Mouse (Mus musculus) neural tube, embryonic 14.5 days (tissue): ENCODE data around the gene Dlg2. TPM values are rescaled to one million over a fixed set of nuclear protein-coding genes. Genes with fewer than 3 reads are reported as not detected.

ENCODE experiments used
- ATAC-seq: fragments of 200-750 bp; cut with Nextera tagmentation; 2 replicates; pipeline ENCODE4 v1.8.0; 2017; ENCODE audit warnings: low read depth, mild to moderate bottlenecking, moderate TSS enrichment, moderate library complexity
- H3K27ac ChIP-seq: fragments of 300-500 bp; sonication (generic); 2 replicates; pipeline ENCODE4 v1.5.1; 2014; ENCODE audit warnings: low read depth, mild to moderate bottlenecking, control low read depth, low read length, moderate library complexity, mixed read lengths
- H3K27me3 ChIP-seq: fragments of 300-500 bp; sonication (generic); 2 replicates; pipeline ENCODE4 v1.6.1; 2014; ENCODE audit warnings: low read length; ENCODE audit not compliant: control insufficient read depth, insufficient read depth
- H3K36me3 ChIP-seq: fragments of 300-500 bp; sonication (generic); 2 replicates; pipeline ENCODE4 v1.6.1; 2014; ENCODE audit warnings: low read length, mixed read lengths; ENCODE audit not compliant: control insufficient read depth, insufficient read depth
- H3K4me1 ChIP-seq: fragments of 300-500 bp; sonication (generic); 2 replicates; pipeline ENCODE4 v1.6.1; 2014; ENCODE audit warnings: low read length; ENCODE audit not compliant: control insufficient read depth, insufficient read depth
- H3K4me2 ChIP-seq: fragments of 300-500 bp; sonication (generic); 2 replicates; pipeline ENCODE4 v1.6.1; 2014; ENCODE audit warnings: mild to moderate bottlenecking, low read depth, low read length, control low read depth
- H3K4me3 ChIP-seq: fragments of 300-500 bp; sonication (generic); 2 replicates; pipeline ENCODE4 v1.5.1; 2014; ENCODE audit warnings: low read depth, low read length, control low read depth, mixed read lengths
- H3K9ac ChIP-seq: fragments of 300-500 bp; sonication (generic); replicated peaks from 2 replicates; pipeline ENCODE4 v1.6.1; 2014; ENCODE audit warnings: low read depth, mild to moderate bottlenecking, control low read depth, low read length, mixed read lengths
- H3K9me3 ChIP-seq: fragments of 300-500 bp; sonication (generic); 2 replicates; pipeline ENCODE4 v1.6.1; 2016; ENCODE audit warnings: low read length; ENCODE audit not compliant: control insufficient read depth
- WGBS: fragments of 180-500 bp; shearing (Covaris S2); extraction: QIAGEN DNeasy Blood & Tissue Kit; methylation state at CpG from one replicate; pipeline ENCODE4 v1.1.7; 2014; 5-methylcytosine and 5-hydroxymethylcytosine counted together
- polyA plus RNA-seq: library from polyadenylated mRNA; unstranded; fragments of >200 nt; fragmentation: Nextera tagmentation; extraction: Ambion mirVana; gene quantifications from 2 replicates; pipeline ENCODE4 v1.2.1, GENCODE M21; 2014

The Dlg2 gene
- polyA plus RNA-seq, 1 experiment from 2014 or later, result 48.0 TPM

- H3K27me3 ChIP-seq, result no peaks in the 10 kb centered on the region
- ATAC-seq, result no peak; the same call in 1 of the 2 replicates
- no peak overlapping the region for H3K4me3 ChIP-seq
Measured at GRCm38 (mm10) chr7:92277629-92278028, 1801.2 kb downstream of the Dlg2 start.

DNA sequence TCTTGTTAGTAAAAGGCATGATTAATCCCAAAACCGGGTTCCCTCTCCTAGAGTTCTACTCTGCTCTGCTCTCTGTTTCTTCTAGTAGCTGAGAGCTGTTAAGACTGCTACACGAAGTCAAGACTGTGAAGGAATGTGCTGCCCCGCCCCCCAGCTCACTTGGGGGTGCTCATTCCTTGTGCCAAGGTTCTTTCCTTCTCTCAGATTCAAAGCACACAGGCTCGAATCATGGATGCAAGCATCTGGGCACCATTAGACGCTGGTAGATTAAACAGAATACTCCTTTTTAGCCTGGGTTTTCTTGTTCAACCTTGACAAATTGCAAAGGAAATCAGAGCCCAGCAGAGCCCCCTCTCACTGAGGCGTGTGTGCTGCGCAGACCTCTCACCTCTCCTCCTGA is 1804.5 kb downstream of the Dlg2 start:
- 25% methylated on average over 7 of the region's 7 CpGs for WGBS
- Histone ChIP-seq H3K36me3 (no peaks in the 10 kb centered on the region), H3K4me3 (no peak overlapping the region), H3K27ac (no peak overlapping the region), H3K9me3 (no peaks in the 10 kb centered on the region), H3K4me2 (no peak overlapping the region), H3K27me3 (no peaks in the 10 kb centered on the region), H3K9ac (no peak overlapping the region), H3K4me1 (peaks cover 8% of the 10 kb centered on the region)
- ATAC-seq, result peak; percentile 55; the same call in 1 of the 2 replicates

More at GRCm38 (mm10) chr7:92277629-92278028, 1801.2 kb downstream of the Dlg2 start:
- no peak overlapping the region for H3K9ac ChIP-seq
- no peaks in the 10 kb centered on the region for H3K9me3 ChIP-seq
- no peak overlapping the region for H3K27ac ChIP-seq
- H3K4me2 ChIP-seq, result no peak overlapping the region
- WGBS, result 61% methylated on average over 4 of the region's 4 CpGs
- no peaks in the 10 kb centered on the region for H3K36me3 ChIP-seq
- peaks cover 3% of the 10 kb centered on the region; the same call in 1 of the 2 replicates for H3K4me1 ChIP-seq

GRCm38 (mm10) chr7:92287058-92287457 is 1810.6 kb downstream of the Dlg2 start:
- Histone ChIP-seq H3K27ac (no peak overlapping the region), H3K4me3 (no peak overlapping the region), H3K4me1 (peaks cover 8% of the 10 kb centered on the region), H3K4me2 (no peak overlapping the region), H3K9ac (no peak overlapping the region), H3K36me3 (no peaks in the 10 kb centered on the region), H3K9me3 (no peaks in the 10 kb centered on the region), H3K27me3 (no peaks in the 10 kb centered on the region)
- 50% methylated on average over 1 of the region's 1 CpGs for WGBS
- ATAC-seq, result no peak

DNA sequence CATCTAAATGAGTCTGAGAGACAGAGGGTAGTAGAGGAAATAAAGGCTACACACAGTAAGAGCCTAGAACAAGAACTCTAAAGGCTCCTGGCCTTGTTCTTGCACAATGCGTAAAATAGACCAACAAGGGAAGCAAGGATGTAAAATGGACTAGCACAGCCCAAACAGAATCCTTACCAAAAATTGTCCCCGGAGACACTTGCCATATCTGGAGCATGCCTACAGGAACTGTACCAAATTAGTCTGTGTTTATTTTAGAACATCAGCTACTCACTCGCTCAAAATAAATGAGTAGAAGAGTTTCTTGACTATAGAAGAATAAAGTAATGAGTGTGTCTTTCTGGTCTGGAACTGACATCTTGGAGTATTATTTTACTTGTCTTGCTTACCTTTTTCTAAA is 1812.3 kb downstream of the Dlg2 start:
- Histone ChIP-seq H3K4me2 (no peak overlapping the region), H3K36me3 (no peaks in the 10 kb centered on the region), H3K4me1 (peaks cover 8% of the 10 kb centered on the region; the same call in 1 of the 2 replicates), H3K27ac (no peak overlapping the region), H3K4me3 (no peak overlapping the region), H3K9me3 (no peaks in the 10 kb centered on the region), H3K27me3 (no peaks in the 10 kb centered on the region), H3K9ac (no peak overlapping the region)
- 93% methylated on average over 3 of the region's 3 CpGs for WGBS
- no peak for ATAC-seq

DNA sequence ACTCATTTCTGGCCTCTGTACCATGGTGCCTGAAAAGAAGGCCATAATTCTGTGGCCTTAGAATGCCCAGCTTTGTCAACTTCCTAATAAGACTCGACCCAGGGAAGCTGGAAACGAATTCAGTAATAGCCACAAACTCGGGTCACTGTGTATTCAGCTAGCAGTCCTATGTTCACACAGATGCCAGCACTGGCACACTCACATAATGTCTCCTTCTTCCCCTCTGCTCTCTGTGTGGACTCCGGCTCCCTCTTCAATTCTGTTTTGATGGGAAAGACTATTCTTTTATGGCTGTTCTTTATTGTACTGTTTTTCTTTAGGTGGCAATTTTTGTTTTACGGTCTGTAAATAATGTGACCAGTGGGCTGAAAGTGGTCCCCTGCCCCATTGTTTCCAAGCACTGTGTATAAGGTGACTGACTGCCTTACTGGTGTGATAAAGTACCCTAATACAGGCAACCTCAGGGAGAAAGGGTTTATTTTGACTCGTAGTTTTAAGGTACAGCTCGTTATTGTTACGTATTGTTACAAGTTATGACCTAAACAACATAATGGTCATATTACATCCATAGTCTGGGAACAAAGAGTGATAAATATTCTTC is 1816.5 kb downstream of the Dlg2 start:
- Histone ChIP-seq H3K4me3 (no peak overlapping the region), H3K27ac (no peak overlapping the region), H3K9me3 (no peaks in the 10 kb centered on the region), H3K4me2 (no peak overlapping the region), H3K4me1 (0 out of 2 replicates have a peak, but pooled peaks cover 4% of the 10 kb centered on the region), H3K27me3 (no peaks in the 10 kb centered on the region), H3K36me3 (no peaks in the 10 kb centered on the region), H3K9ac (no peak overlapping the region)
- whole genome bisulfite sequencing, result 15% methylated on average over 8 of the region's 8 CpGs
- ATAC-seq, result peak; percentile 65; the same call in 1 of the 2 replicates

- 48% methylated on average over 2 of the region's 2 CpGs for WGBS
- no peak overlapping the region for H3K4me3 ChIP-seq
- H3K27me3 ChIP-seq, result no peaks in the 10 kb centered on the region
- H3K27ac ChIP-seq, result no peak overlapping the region
- ATAC-seq, result no peak
- H3K4me1 ChIP-seq, result no peaks in the 10 kb centered on the region
- H3K4me2 ChIP-seq, result no peak overlapping the region
- no peaks in the 10 kb centered on the region for H3K36me3 ChIP-seq
- H3K9ac ChIP-seq, result no peak overlapping the region
- no peaks in the 10 kb centered on the region for H3K9me3 ChIP-seq
Measured at GRCm38 (mm10) chr7:92301046-92301445, 1824.6 kb downstream of the Dlg2 start.

DNA sequence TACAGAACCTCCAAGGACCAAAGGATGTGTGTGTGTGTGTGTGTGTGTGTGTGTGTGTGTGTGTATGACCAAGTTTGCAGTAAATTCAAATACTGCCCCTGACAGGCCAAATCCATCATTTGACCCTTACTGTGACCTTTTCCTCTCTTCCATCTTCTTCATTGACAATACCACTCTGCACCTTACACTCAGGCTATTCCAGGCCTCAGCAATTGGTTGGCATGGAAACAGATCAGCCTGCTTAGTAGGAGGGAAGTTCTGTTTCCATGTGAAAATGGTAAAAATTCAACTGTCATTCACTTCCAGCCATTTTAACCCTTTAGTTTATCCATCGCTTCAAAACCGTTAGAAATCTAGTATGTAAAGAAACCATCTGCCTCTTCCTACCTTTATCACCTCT is 1831.2 kb downstream of the Dlg2 start:
- H3K4me1 ChIP-seq, result no peaks in the 10 kb centered on the region
- ATAC-seq, result no peak
- WGBS, result 81% methylated on average over 2 of the region's 2 CpGs

GRCm38 (mm10) chr7:92308168-92308567 is 1831.7 kb downstream of the Dlg2 start:
- no peak overlapping the region for H3K4me2 ChIP-seq
- H3K9ac ChIP-seq, result no peak overlapping the region
- whole genome bisulfite sequencing, result 86% methylated on average over 2 of the region's 2 CpGs
- no peak overlapping the region for H3K27ac ChIP-seq
- H3K4me3 ChIP-seq, result no peak overlapping the region
- ATAC-seq, result no peak
- no peaks in the 10 kb centered on the region for H3K27me3 ChIP-seq
- no peaks in the 10 kb centered on the region for H3K36me3 ChIP-seq
- H3K4me1 ChIP-seq, result no peaks in the 10 kb centered on the region
- H3K9me3 ChIP-seq, result no peaks in the 10 kb centered on the region

More for the DNA sequence above, 1831.2 kb downstream of the Dlg2 start:
- Histone ChIP-seq H3K36me3 (no peaks in the 10 kb centered on the region), H3K4me3 (no peak overlapping the region), H3K27ac (no peak overlapping the region), H3K9ac (no peak overlapping the region), H3K27me3 (no peaks in the 10 kb centered on the region), H3K4me2 (no peak overlapping the region), H3K9me3 (no peaks in the 10 kb centered on the region)

DNA sequence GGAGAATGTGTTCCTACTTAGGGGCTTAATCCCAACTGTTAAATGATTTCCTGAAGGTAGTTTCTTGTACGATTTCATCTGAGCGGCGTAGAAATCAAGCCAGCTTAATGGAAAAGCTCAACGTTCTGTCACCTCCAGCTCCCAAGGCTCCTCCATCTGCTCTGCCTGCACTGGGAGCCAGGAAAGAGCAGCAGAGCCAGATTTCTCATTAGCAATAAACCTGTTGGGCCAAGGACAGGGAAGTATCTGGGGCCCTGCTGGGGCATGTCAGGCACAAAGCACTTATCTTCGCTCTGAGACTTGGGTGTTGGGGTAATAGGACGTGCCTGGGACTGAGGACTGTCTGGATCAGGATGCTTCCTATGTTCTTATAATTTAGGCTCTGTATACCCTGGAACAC is 1839.9 kb downstream of the Dlg2 start:
- H3K27ac ChIP-seq, result no peak overlapping the region
- H3K27me3 ChIP-seq, result no peaks in the 10 kb centered on the region
- peak; percentile 17; the same call in 1 of the 2 replicates for ATAC-seq
- no peaks in the 10 kb centered on the region for H3K9me3 ChIP-seq
- H3K4me1 ChIP-seq, result no peaks in the 10 kb centered on the region
- H3K9ac ChIP-seq, result no peak overlapping the region
- H3K36me3 ChIP-seq, result no peaks in the 10 kb centered on the region
- no peak overlapping the region for H3K4me2 ChIP-seq
- H3K4me3 ChIP-seq, result no peak overlapping the region
- 78% methylated on average over 6 of the region's 6 CpGs for WGBS
